Mouse (Mus musculus) heart, adult 2 months (tissue): Measurements from ENCODE around the gene Usp36. TPM values are rescaled to one million over a fixed set of nuclear protein-coding genes. Genes with fewer than 3 reads are reported as not detected.

Source experiments
- DNase-seq, 2 experiments: peaks; one replicate each; pipeline ENCODE4 v3.0.0; 2021
- H3K27ac ChIP-seq: fragments of 200-600 bp; 2 replicates; pipeline ENCODE4 v1.8.1; 2022
- H3K27me3 ChIP-seq: fragments of 200-500 bp; 2 replicates; pipeline ENCODE4 v1.6.1; 2012; ENCODE audit warnings: mild to moderate bottlenecking, low read length, inconsistent platforms, mixed read lengths; ENCODE audit not compliant: control insufficient read depth, insufficient read depth
- H3K36me3 ChIP-seq: fragments of 200-500 bp; 2 replicates; pipeline ENCODE4 v1.6.1; 2012; ENCODE audit warnings: low read length, inconsistent platforms; ENCODE audit not compliant: control insufficient read depth, insufficient read depth
- H3K4me1 ChIP-seq: fragments of 200-500 bp; 2 replicates; pipeline ENCODE4 v1.6.1; 2011; ENCODE audit warnings: low read length; ENCODE audit not compliant: control insufficient read depth, insufficient read depth
- H3K4me3 ChIP-seq: fragments of 200-600 bp; 2 replicates; pipeline ENCODE4 v1.8.1; 2022
- H3K79me2 ChIP-seq: fragments of 200-500 bp; replicated peaks from 2 replicates; pipeline ENCODE4 v1.6.1; 2012; ENCODE audit warnings: mild to moderate bottlenecking, inconsistent platforms, low read length, moderate library complexity, mixed read lengths; ENCODE audit not compliant: control insufficient read depth, insufficient read depth
- H3K9ac ChIP-seq: fragments of 200-500 bp; 2 replicates; pipeline ENCODE4 v1.6.1; 2012; ENCODE audit warnings: low read depth, mild to moderate bottlenecking, control low read depth, inconsistent platforms, low read length, mixed read lengths
- CTCF ChIP-seq: fragments of 200-600 bp; IDR thresholded peaks from 2 replicates; pipeline ENCODE4 v1.8.1; 2022; ENCODE audit warnings: antibody characterized with exemption, mild to moderate bottlenecking, moderate library complexity
- EP300 ChIP-seq: fragments of 200-500 bp; IDR thresholded peaks from 2 replicates; pipeline ENCODE4 v1.6.1; 2011; ENCODE audit warnings: low read depth, low read length, control low read depth; ENCODE audit not compliant: insufficient read depth
- POLR2A ChIP-seq: fragments of 200-500 bp; IDR thresholded peaks from 2 replicates; pipeline ENCODE4 v1.6.1; 2011; ENCODE audit warnings: mild to moderate bottlenecking, low read depth, low read length, control low read depth; ENCODE audit not compliant: insufficient read depth
- WGBS: fragments of 180-500 bp; shearing (Covaris S2); methylation state at CpG from one replicate; pipeline ENCODE4 v1.1.7; 2018; 5-methylcytosine and 5-hydroxymethylcytosine counted together
- intact Hi-C: fragments of 180-260 bp; cut with DNase I; formaldehyde crosslinking; loops from one replicate; pipeline ENCODE4 v1.15.1; 2025
- polyA plus RNA-seq: library from polyadenylated mRNA; depleted of rRNA; stranded (reverse); fragments of >200 nt; gene quantifications from 2 replicates; pipeline ENCODE4 v1.2.3, GENCODE M21; 2012
- total RNA-seq, 2 experiments: library from RNA; stranded (reverse); gene quantifications; 2 replicates each; pipeline ENCODE4 v1.2.3; 2021

The Usp36 gene
- total and polyA plus RNA-seq, 3 experiments, result 10.3 to 15.5 (median 13.1) TPM

DNA sequence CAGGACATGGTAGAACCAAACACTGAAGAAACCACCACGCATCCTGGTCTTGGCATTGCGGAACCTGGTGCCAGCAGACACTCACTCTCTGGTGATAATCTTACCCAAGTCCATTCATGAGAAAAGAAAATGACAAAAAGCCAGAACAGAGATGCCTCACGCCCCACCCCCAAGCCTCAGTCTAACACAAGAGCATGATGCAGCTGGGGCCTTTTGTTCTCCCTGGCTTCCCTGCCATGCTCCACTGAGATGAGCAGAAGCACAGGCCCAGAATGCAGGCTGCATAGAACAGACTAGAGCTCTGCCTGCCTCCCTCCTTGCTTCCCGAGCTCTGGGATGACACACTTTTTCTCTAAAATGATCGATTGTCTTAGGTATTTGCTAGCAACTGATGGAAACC, 26.9 kb downstream of the Usp36 start:
- no peak overlapping the region for H3K27ac ChIP-seq
- DNase-seq, result no peak
- no peaks in the 10 kb centered on the region; the same call in 1 of the 2 replicates for H3K4me1 ChIP-seq
- H3K27me3 ChIP-seq, result no peaks in the 10 kb centered on the region
- 92% methylated on average over 5 of the region's 5 CpGs for WGBS
- no peaks in the 10 kb centered on the region for H3K79me2 ChIP-seq
- intact Hi-C loops, result no loop called here
- no peak overlapping the region for H3K4me3 ChIP-seq
- TF ChIP-seq POLR2A (no peak), CTCF (no peak), EP300 (no peak)
- H3K9ac ChIP-seq, result no peak overlapping the region
- no peaks in the 10 kb centered on the region for H3K36me3 ChIP-seq

- H3K4me1 ChIP-seq, result no peaks in the 10 kb centered on the region
- no peak overlapping the region for H3K27ac ChIP-seq
- TF ChIP-seq EP300 (no peak), POLR2A (no peak), CTCF (no peak)
- no peak overlapping the region for H3K4me3 ChIP-seq
- intact Hi-C loops, result no loop called here
- no peak for DNase-seq
- no peaks in the 10 kb centered on the region for H3K79me2 ChIP-seq
- H3K36me3 ChIP-seq, result no peaks in the 10 kb centered on the region
- no peaks in the 10 kb centered on the region for H3K27me3 ChIP-seq
- H3K9ac ChIP-seq, result no peak overlapping the region
- 50% methylated on average over 8 of the region's 8 CpGs for WGBS
These were observed 30.0 kb downstream of the Usp36 start for GRCm38 (mm10) chr11:118260081-118260480.

DNA sequence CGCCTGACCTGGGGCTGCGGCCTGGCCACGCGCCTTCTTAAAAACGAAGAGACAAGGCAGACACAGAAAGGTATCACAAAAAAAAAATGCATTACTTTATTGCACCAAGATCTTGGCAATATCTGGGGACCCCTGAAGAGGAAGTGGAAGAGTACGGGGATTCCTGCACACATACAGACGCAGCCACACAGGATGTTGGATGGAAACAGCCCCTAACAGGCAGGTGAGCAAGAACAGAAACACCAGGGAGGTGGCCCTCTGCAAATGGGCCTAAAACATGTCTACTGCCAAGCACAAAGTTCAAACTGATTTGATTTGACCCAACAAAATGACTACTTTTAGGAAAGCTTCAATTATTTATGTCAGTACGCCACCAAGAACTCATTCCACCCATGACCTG, 30.5 kb downstream of the Usp36 start:
- Histone ChIP-seq H3K27ac (no peak overlapping the region), H3K4me3 (no peak overlapping the region), H3K27me3 (no peaks in the 10 kb centered on the region), H3K36me3 (no peaks in the 10 kb centered on the region), H3K9ac (no peak overlapping the region), H3K79me2 (no peaks in the 10 kb centered on the region), H3K4me1 (peaks cover 2% of the 10 kb centered on the region)
- DNase-seq, result no peak
- intact Hi-C loops, result no loop called here
- 91% methylated on average over 8 of the region's 8 CpGs for WGBS
- TF ChIP-seq POLR2A (no peak), EP300 (no peak), CTCF (no peak)

DNA sequence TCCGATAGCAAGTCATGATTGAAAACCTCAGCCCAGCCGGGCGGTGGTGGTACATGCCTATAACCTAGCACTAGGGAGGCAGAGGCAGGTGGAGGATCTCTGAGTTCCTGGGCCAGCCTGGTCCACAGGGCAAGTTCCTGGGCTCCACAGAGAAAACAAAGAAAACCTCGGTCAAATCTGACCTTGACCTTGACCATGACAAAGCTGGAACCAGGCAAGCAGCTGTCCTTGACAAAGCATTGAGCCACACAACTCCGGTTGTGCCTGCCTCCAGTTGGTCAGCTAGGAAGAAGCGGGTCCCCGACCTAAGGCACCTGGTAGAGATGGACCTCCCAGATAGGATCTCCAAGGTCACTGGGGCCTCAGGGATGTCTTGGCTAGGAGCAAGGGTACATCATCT, 33.7 kb downstream of the Usp36 start:
- 82% methylated on average over 7 of the region's 7 CpGs for WGBS
- no peaks in the 10 kb centered on the region for H3K27me3 ChIP-seq
- TF ChIP-seq POLR2A, result no peak
- no peak for TF ChIP-seq EP300
- TF ChIP-seq CTCF, result no peak
- no peaks in the 10 kb centered on the region for H3K79me2 ChIP-seq
- no peak overlapping the region for H3K9ac ChIP-seq
- no peak for DNase-seq
- H3K36me3 ChIP-seq, result no peaks in the 10 kb centered on the region
- no peak overlapping the region for H3K27ac ChIP-seq
- intact Hi-C loops, result no loop called here
- H3K4me3 ChIP-seq, result no peak overlapping the region
- peaks cover 12% of the 10 kb centered on the region for H3K4me1 ChIP-seq

DNA sequence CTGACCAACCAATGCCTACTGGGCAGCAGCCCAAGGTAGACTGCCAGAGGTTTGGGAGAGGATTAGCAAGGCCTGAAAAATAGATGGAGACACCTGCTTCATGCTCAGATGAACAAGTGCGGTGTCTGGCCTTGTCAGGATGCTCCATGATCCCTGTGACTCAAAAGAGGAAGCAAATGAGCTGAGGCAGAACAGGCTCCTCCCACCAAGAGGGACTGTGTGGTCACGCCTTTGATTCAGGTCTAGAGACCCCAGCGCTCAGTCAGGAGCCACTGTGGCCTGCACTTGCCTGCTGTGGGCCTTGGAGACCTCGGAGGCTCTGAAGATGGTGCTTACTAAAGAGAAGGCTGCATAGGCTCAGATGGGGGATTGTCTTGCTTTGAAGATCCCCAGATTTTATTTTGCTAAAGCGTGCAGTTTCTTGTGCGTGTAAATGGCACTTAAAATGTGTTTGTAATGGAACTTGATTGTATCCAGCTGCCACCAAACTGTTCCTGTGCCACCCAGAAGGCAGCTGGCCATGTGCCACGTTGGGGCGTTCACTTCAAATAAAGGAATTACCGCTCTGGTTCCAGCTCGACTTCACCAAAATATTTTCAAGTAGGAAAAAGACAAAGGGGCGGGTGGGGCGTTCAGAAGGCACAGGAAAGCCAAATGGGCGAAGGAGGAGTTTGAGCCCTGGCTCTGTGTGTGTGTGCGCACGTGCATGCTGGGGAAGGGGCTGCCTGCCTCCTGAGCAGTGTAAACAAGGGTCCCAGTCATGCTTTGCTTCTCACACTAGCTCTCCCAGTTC, 35.7 kb downstream of the Usp36 start:
- Histone ChIP-seq H3K27me3 (no peaks in the 10 kb centered on the region), H3K4me1 (peaks cover 12% of the 10 kb centered on the region), H3K4me3 (no peak overlapping the region), H3K79me2 (no peaks in the 10 kb centered on the region), H3K27ac (peak overlapping the region; percentile 64), H3K9ac (no peak overlapping the region), H3K36me3 (peaks cover under 1% of the 10 kb centered on the region; the same call in 1 of the 2 replicates)
- intact Hi-C loops, result no loop called here
- 37% methylated on average over 15 of the region's 15 CpGs for WGBS
- peak; percentile 68 to 71 for DNase-seq
- TF ChIP-seq EP300 (no peak), CTCF (no peak), POLR2A (no peak)

- DNase-seq, result peak in 1 of 2 experiments; percentile 47
- peaks cover 2% of the 10 kb centered on the region; the same call in 1 of the 2 replicates for H3K36me3 ChIP-seq
- no peaks in the 10 kb centered on the region for H3K79me2 ChIP-seq
- no peak overlapping the region for H3K9ac ChIP-seq
- H3K4me1 ChIP-seq, result peaks cover 15% of the 10 kb centered on the region
- peak overlapping the region; percentile 64 for H3K27ac ChIP-seq
- H3K27me3 ChIP-seq, result no peaks in the 10 kb centered on the region
- H3K4me3 ChIP-seq, result no peak overlapping the region
- intact Hi-C loops, result no loop called here
- 74% methylated on average over 7 of the region's 7 CpGs for WGBS
- TF ChIP-seq EP300 (0 out of 2 replicates have a peak, but pooled peaks have one; percentile 23), CTCF (no peak)
These were observed 36.4 kb downstream of the Usp36 start for GRCm38 (mm10) chr11:118253447-118254158.
